Mouse (Mus musculus): ENCODE results near the gene Maz. TPM values are rescaled to one million over a fixed set of nuclear protein-coding genes. Genes with fewer than 3 reads are reported as not detected.

Maz gene
- 161 and 164 TPM in 2 replicates for polyA plus RNA-seq (2012; ENCODE audit: insufficient read depth, insufficient read length, missing spikeins)

- no peak for TF ChIP-seq CTCF (IDR thresholded peaks at IDR 0.05; ENCODE audit: low read depth, low read length)
- no peak; the same call in 1 of the 2 replicates for TF ChIP-seq POLR2A (IDR thresholded peaks at IDR 0.05; ENCODE audit: borderline replicate concordance, low read depth, low read length)
- H3K4me1 ChIP-seq (ENCODE audit: control insufficient read depth, insufficient read depth, low read length): peaks cover 26% of the 10 kb centered on the region
- H3K4me3 ChIP-seq (ENCODE audit: insufficient read depth, low read length): peak within 1 kb of the TSS; percentile 76
- H3K27ac ChIP-seq (ENCODE audit: insufficient read depth, low read depth, low read length): peak within 1 kb of the TSS; percentile 94
Observed at GRCm38 (mm10) chr7:127026984-127027726, at the start of gene Maz. Gene Maz, minus strand, starts transcription at chr7:127027037.

- Histone ChIP-seq H3K4me1 (ENCODE audit: control insufficient read depth, insufficient read depth, low read length) (peaks cover 33% of the 10 kb centered on the region), H3K27ac (ENCODE audit: insufficient read depth, low read depth, low read length) (no peak overlapping the region), H3K4me3 (ENCODE audit: insufficient read depth, low read length) (no peak overlapping the region)
- TF ChIP-seq POLR2A (IDR thresholded peaks at IDR 0.05; ENCODE audit: borderline replicate concordance, low read depth, low read length) (no peak), CTCF (IDR thresholded peaks at IDR 0.05; ENCODE audit: low read depth, low read length) (no peak)
Observed at GRCm38 (mm10) chr7:127076188-127076587, 49.4 kb upstream of the Maz start.

GRCm38 (mm10) chr7:127073221-127073620 lies 46.4 kb upstream of the Maz start:
- H3K27ac ChIP-seq (ENCODE audit: insufficient read depth, low read depth, low read length): no peak overlapping the region
- H3K4me1 ChIP-seq (ENCODE audit: control insufficient read depth, insufficient read depth, low read length): peaks cover 13% of the 10 kb centered on the region
- TF ChIP-seq POLR2A (IDR thresholded peaks at IDR 0.05; ENCODE audit: borderline replicate concordance, low read depth, low read length): no peak
- no peak for TF ChIP-seq CTCF (IDR thresholded peaks at IDR 0.05; ENCODE audit: low read depth, low read length)
- no peak overlapping the region for H3K4me3 ChIP-seq (ENCODE audit: insufficient read depth, low read length)

- H3K4me3 ChIP-seq (ENCODE audit: insufficient read depth, low read length): no peak overlapping the region
- H3K27ac ChIP-seq (ENCODE audit: insufficient read depth, low read depth, low read length): no peak overlapping the region
- TF ChIP-seq CTCF (IDR thresholded peaks at IDR 0.05; ENCODE audit: low read depth, low read length) (no peak), POLR2A (IDR thresholded peaks at IDR 0.05; ENCODE audit: borderline replicate concordance, low read depth, low read length) (no peak)
- H3K4me1 ChIP-seq (ENCODE audit: control insufficient read depth, insufficient read depth, low read length): no peaks in the 10 kb centered on the region
Observed at GRCm38 (mm10) chr7:127070871-127071413, 44.1 kb upstream of the Maz start.

GRCm38 (mm10) chr7:127066317-127066716 lies 39.5 kb upstream of the Maz start:
- Histone ChIP-seq H3K4me1 (ENCODE audit: control insufficient read depth, insufficient read depth, low read length) (no peaks in the 10 kb centered on the region), H3K4me3 (ENCODE audit: insufficient read depth, low read length) (no peak overlapping the region), H3K27ac (ENCODE audit: insufficient read depth, low read depth, low read length) (no peak overlapping the region)
- TF ChIP-seq POLR2A (IDR thresholded peaks at IDR 0.05; ENCODE audit: borderline replicate concordance, low read depth, low read length): no peak
- TF ChIP-seq CTCF (IDR thresholded peaks at IDR 0.05; ENCODE audit: low read depth, low read length): no peak

- Histone ChIP-seq H3K4me1 (ENCODE audit: control insufficient read depth, insufficient read depth, low read length) (no peaks in the 10 kb centered on the region), H3K4me3 (ENCODE audit: insufficient read depth, low read length) (no peak overlapping the region), H3K27ac (ENCODE audit: insufficient read depth, low read depth, low read length) (no peak overlapping the region)
- TF ChIP-seq CTCF (IDR thresholded peaks at IDR 0.05; ENCODE audit: low read depth, low read length) (no peak), POLR2A (IDR thresholded peaks at IDR 0.05; ENCODE audit: borderline replicate concordance, low read depth, low read length) (no peak)
Observed at GRCm38 (mm10) chr7:127065538-127065937, 38.7 kb upstream of the Maz start.

- no peak overlapping the region for H3K27ac ChIP-seq (ENCODE audit: insufficient read depth, low read depth, low read length)
- TF ChIP-seq CTCF (IDR thresholded peaks at IDR 0.05; ENCODE audit: low read depth, low read length) (no peak), POLR2A (IDR thresholded peaks at IDR 0.05; ENCODE audit: borderline replicate concordance, low read depth, low read length) (no peak)
Observed at GRCm38 (mm10) chr7:127055026-127055585, 28.3 kb upstream of the Maz start.

GRCm38 (mm10) chr7:127041851-127042672 lies 15.2 kb upstream of the Maz start, which contains the start of gene Kif22:
Gene Kif22, minus strand, starts transcription at chr7:127042471.
- peaks cover 8% of the 10 kb centered on the region; the same call in 1 of the 2 replicates for H3K4me1 ChIP-seq (ENCODE audit: control insufficient read depth, insufficient read depth, low read length)
- H3K27ac ChIP-seq (ENCODE audit: insufficient read depth, low read depth, low read length): peak within 1 kb of the TSS; percentile 36
- H3K4me3 ChIP-seq (ENCODE audit: insufficient read depth, low read length): peak within 1 kb of the TSS; percentile 74
- TF ChIP-seq CTCF (IDR thresholded peaks at IDR 0.05; ENCODE audit: low read depth, low read length): no peak
- no peak for TF ChIP-seq POLR2A (IDR thresholded peaks at IDR 0.05; ENCODE audit: borderline replicate concordance, low read depth, low read length)

More at GRCm38 (mm10) chr7:127055026-127055585, 28.3 kb upstream of the Maz start:
- peaks cover 2% of the 10 kb centered on the region; the same call in 1 of the 2 replicates for H3K4me1 ChIP-seq (ENCODE audit: control insufficient read depth, insufficient read depth, low read length)
- H3K4me3 ChIP-seq (ENCODE audit: insufficient read depth, low read length): no peak overlapping the region

- no peak overlapping the region for H3K4me3 ChIP-seq (ENCODE audit: insufficient read depth, low read length)
- H3K27ac ChIP-seq (ENCODE audit: insufficient read depth, low read depth, low read length): no peak overlapping the region
- TF ChIP-seq CTCF (IDR thresholded peaks at IDR 0.05; ENCODE audit: low read depth, low read length): no peak
- no peak for TF ChIP-seq POLR2A (IDR thresholded peaks at IDR 0.05; ENCODE audit: borderline replicate concordance, low read depth, low read length)
- peaks cover 10% of the 10 kb centered on the region for H3K4me1 ChIP-seq (ENCODE audit: control insufficient read depth, insufficient read depth, low read length)
Observed at GRCm38 (mm10) chr7:127031244-127031643, 4.4 kb upstream of the Maz start.

Data from bone marrow macrophage, adult 2 months (primary cell).